ENCODE assay signal across 8 mouse cellular contexts in the genomic region with DNA sequence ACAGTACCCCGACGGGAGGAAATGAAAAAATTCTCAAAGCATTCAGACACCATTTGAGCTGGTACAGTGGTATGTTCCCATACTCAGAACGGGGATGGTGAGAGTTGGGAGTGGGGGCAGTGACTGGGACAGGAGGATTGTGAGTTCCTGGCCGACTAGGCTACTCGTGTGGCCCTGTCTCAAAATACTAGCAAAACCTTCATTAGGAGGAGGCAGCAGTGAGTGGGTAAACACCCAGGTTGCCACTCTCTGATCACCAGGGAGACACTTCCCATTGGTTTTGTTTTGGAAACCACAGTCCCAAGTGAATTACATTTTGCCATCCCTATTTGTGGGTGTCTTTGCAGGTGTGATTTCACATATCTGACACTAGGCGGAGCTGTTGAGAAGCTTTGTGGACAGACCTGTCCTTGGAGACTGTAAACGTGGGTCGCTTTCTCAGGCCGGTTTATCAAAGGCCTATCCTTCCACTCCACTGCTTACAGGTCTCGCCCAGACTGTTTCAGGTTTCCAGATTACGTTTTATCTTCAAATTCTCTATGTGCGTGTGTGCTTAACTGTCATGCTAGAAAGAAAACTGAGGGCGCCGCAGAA. TPM values are rescaled to one million over a fixed set of nuclear protein-coding genes. Genes with fewer than 3 reads are reported as not detected.
A peak's percentile ranks its signal among the peaks of the same experiment; 100 is the strongest.
DNase-seq lines count a peak whose midpoint lies in the region; ATAC-seq and TF ChIP-seq lines count a peak whose summit lies in the region.

No protein-coding gene starts in this region.

- no peaks in the 10 kb centered on the region for H3K9me3 ChIP-seq in forebrain, embryonic 10.5 days
- H3K9me3 ChIP-seq in forebrain, embryonic 15.5 days: no peaks in the 10 kb centered on the region
- H3K9me3 ChIP-seq in ES-Bruce4 (replicated peaks; ENCODE audit: control insufficient read depth, insufficient read depth, low read length, poor library complexity, severe bottlenecking): no peaks in the 10 kb centered on the region
- H3K9me3 ChIP-seq in forebrain, embryonic 16.5 days (ENCODE audit: control insufficient read depth, low read length): no peaks in the 10 kb centered on the region
- H3K9me3 ChIP-seq in lung, postnatal 0 days (ENCODE audit: low read length): no peaks in the 10 kb centered on the region

- TF ChIP-seq CTCF in ES-Bruce4 (IDR thresholded peaks at IDR 0.05; ENCODE audit: low read depth, low read length): peak; percentile 30
- TF ChIP-seq CTCF in lung, postnatal 0 days (IDR thresholded peaks at IDR 0.05): peak; percentile 97

- no peak overlapping the region for H3K9ac ChIP-seq in forebrain, embryonic 15.5 days (replicated peaks)
- no peak overlapping the region for H3K9ac ChIP-seq in ES-Bruce4 (ENCODE audit: low read depth, poor library complexity, severe bottlenecking)
- H3K9ac ChIP-seq in forebrain, embryonic 16.5 days (replicated peaks; ENCODE audit: low read depth, low read length): no peak overlapping the region
- no peak overlapping the region for H3K9ac ChIP-seq in lung, postnatal 0 days (replicated peaks; ENCODE audit: low read depth)

- H3K4me3 ChIP-seq in forebrain, embryonic 10.5 days: no peak overlapping the region
- no peak overlapping the region for H3K4me3 ChIP-seq in forebrain, embryonic 15.5 days
- H3K4me3 ChIP-seq in ES-Bruce4 (ENCODE audit: low read depth, low read length): no peak overlapping the region
- no peak overlapping the region for H3K4me3 ChIP-seq in forebrain, embryonic 16.5 days (replicated peaks; ENCODE audit: low read length)
- H3K4me3 ChIP-seq in lung, postnatal 0 days (ENCODE audit: low read depth, low read length): no peak overlapping the region

- WGBS in forebrain, embryonic 10.5 days: 51% methylated on average over 14 of the region's 14 CpGs
- 50% methylated on average over 14 of the region's 14 CpGs for WGBS in forebrain, embryonic 15.5 days
- WGBS in forebrain, embryonic 16.5 days: 51% methylated on average over 14 of the region's 14 CpGs
- 42% methylated on average over 14 of the region's 14 CpGs for WGBS in lung, postnatal 0 days

- H3K27me3 ChIP-seq in forebrain, embryonic 10.5 days (ENCODE audit: poor library complexity, severe bottlenecking): no peaks in the 10 kb centered on the region
- no peaks in the 10 kb centered on the region for H3K27me3 ChIP-seq in forebrain, embryonic 15.5 days
- H3K27me3 ChIP-seq in ES-Bruce4 (ENCODE audit: control insufficient read depth, insufficient read depth, low read length, poor library complexity, severe bottlenecking): no peaks in the 10 kb centered on the region
- no peaks in the 10 kb centered on the region for H3K27me3 ChIP-seq in forebrain, embryonic 16.5 days (replicated peaks; ENCODE audit: control insufficient read depth, insufficient read depth, low read length)
- H3K27me3 ChIP-seq in lung, postnatal 0 days (replicated peaks; ENCODE audit: insufficient read depth, low read length): no peaks in the 10 kb centered on the region

- TF ChIP-seq POLR2A in ES-Bruce4 (IDR thresholded peaks at IDR 0.05; ENCODE audit: insufficient read depth, low read length): no peak

- no peaks in the 10 kb centered on the region for H3K4me1 ChIP-seq in forebrain, embryonic 10.5 days
- no peaks in the 10 kb centered on the region for H3K4me1 ChIP-seq in forebrain, embryonic 15.5 days
- no peaks in the 10 kb centered on the region for H3K4me1 ChIP-seq in ES-Bruce4 (ENCODE audit: control insufficient read depth, insufficient read depth, low read length)
- no peaks in the 10 kb centered on the region for H3K4me1 ChIP-seq in forebrain, embryonic 16.5 days (replicated peaks; ENCODE audit: control insufficient read depth, insufficient read depth, low read length)
- H3K4me1 ChIP-seq in lung, postnatal 0 days (ENCODE audit: insufficient read depth, low read depth, low read length): no peaks in the 10 kb centered on the region

- peak; percentile 37 for DNase-seq in forebrain, embryonic 10.5 days (ENCODE audit: extremely low spot score, low spot score)
- peak; percentile 49 for DNase-seq in c-Kit-positive CD71-positive TER-119-positive erythroid progenitor cells, embryonic 14.5 days (ENCODE audit: low spot score)
- DNase-seq in kidney, adult 18-20 months: peak; percentile 41
- DNase-seq in lung, postnatal 0 days (ENCODE audit: low spot score): peak; percentile 74
- peak; percentile 8 to 33 for DNase-seq in spleen, postnatal 10 days (ENCODE audit: low spot score in 2 of 2)

- no peaks in the 10 kb centered on the region for H3K36me3 ChIP-seq in forebrain, embryonic 10.5 days (replicated peaks)
- no peaks in the 10 kb centered on the region for H3K36me3 ChIP-seq in forebrain, embryonic 15.5 days
- H3K36me3 ChIP-seq in ES-Bruce4 (ENCODE audit: control insufficient read depth, insufficient read depth, low read length, poor library complexity, severe bottlenecking): no peaks in the 10 kb centered on the region
- H3K36me3 ChIP-seq in forebrain, embryonic 16.5 days (ENCODE audit: control insufficient read depth, insufficient read depth): no peaks in the 10 kb centered on the region
- H3K36me3 ChIP-seq in lung, postnatal 0 days (ENCODE audit: insufficient read depth, low read length): no peaks in the 10 kb centered on the region

- H3K27ac ChIP-seq in forebrain, embryonic 10.5 days: no peak overlapping the region
- H3K27ac ChIP-seq in forebrain, embryonic 15.5 days (replicated peaks): no peak overlapping the region
- no peak overlapping the region for H3K27ac ChIP-seq in ES-Bruce4 (ENCODE audit: insufficient read depth, low read length)
- no peak overlapping the region for H3K27ac ChIP-seq in forebrain, embryonic 16.5 days (ENCODE audit: low read length)
- H3K27ac ChIP-seq in lung, postnatal 0 days (ENCODE audit: low read length): no peak overlapping the region

- ATAC-seq in forebrain, embryonic 15.5 days (replicated peaks): no peak
- peak; percentile 64 for ATAC-seq in forebrain, embryonic 16.5 days
- peak; percentile 78 for ATAC-seq in lung, postnatal 0 days

- TF ChIP-seq EP300 in ES-Bruce4 (IDR thresholded peaks at IDR 0.05; ENCODE audit: insufficient read depth, low read depth, low read length): no peak
- TF ChIP-seq EP300 in lung, postnatal 0 days (IDR thresholded peaks at IDR 0.05): no peak

- H3K4me2 ChIP-seq in forebrain, embryonic 15.5 days (replicated peaks): no peak overlapping the region
- no peak overlapping the region for H3K4me2 ChIP-seq in forebrain, embryonic 16.5 days (ENCODE audit: low read length)
- no peak overlapping the region for H3K4me2 ChIP-seq in lung, postnatal 0 days (replicated peaks; ENCODE audit: low read depth, low read length)

RNA-seq across cellular contexts. Expression of gene Mx1, which starts 18.9 kb away (rescaled TPM):
- 0.16 and 0.27 TPM in 2 replicates for polyA plus RNA-seq in forebrain, embryonic 10.5 days (2016; fragmentation: Nextera tagmentation; extraction: Ambion mirVana)
- polyA plus RNA-seq in forebrain, embryonic 15.5 days (2015; fragmentation: Nextera tagmentation; extraction: Ambion mirVana): 0.43 TPM in 1 of 2 replicates, not detected in the other
- polyA plus RNA-seq in ES-Bruce4 (2011; ENCODE audit: insufficient read depth, insufficient read length, low read depth, missing spikeins): not detected in 2 replicates
- polyA plus RNA-seq in forebrain, embryonic 16.5 days (2015; fragmentation: Nextera tagmentation; extraction: Ambion mirVana): 0.45 TPM in 1 of 2 replicates, not detected in the other
- polyA plus RNA-seq in lung, postnatal 0 days (2015; fragmentation: Nextera tagmentation; extraction: Ambion mirVana): 0.18 and 0.21 TPM in 2 replicates

Comparison
In these comparisons a context has a peak if more than half of its experiments do, and no peak if none do; other contexts are left out.
1. DNase-seq: peak in every context shown above with its lines; median percentile 74 in lung, postnatal 0 days; 49 in c-Kit-positive CD71-positive TER-119-positive erythroid progenitor cells, embryonic 14.5 days; 41 in kidney, adult 18-20 months; 37 in forebrain, embryonic 10.5 days; 20 in spleen, postnatal 10 days.